Mouse (Mus musculus): ENCODE measurements around the gene Rem1. TPM values are rescaled to one million over a fixed set of nuclear protein-coding genes. Genes with fewer than 3 reads are reported as not detected.

Gene Rem1
- polyA plus RNA-seq, 1 experiment, result 9.8 TPM

DNA sequence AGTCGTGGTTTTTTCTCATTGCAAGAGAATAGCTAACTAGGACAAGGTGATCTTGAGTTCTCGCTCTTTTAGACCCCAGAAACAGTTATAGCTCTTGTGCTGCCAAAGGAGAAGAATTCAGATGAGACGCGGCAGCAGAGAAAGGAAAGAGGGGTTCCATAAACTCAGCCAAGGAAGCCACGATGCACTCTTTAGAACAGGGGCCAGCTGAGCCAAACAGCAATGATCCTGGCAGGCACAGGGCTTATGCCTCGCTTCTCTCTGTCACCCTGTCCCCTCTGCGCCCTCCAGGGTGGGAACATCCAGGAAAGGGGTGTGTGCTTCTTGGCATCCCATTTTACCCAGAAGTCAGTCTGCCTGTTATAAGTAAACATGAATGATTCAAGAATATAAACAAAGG is 27.5 kb upstream of the Rem1 start, which contains the start of gene Defb45:
Defb45 (minus strand) TSS at position 101 of the 400 bp plus-strand sequence.
- whole genome bisulfite sequencing, result 64% methylated on average over 7 of the region's 7 CpGs
- no peak within 1 kb of the TSS for H3K4me3 ChIP-seq (ENCODE audit: extremely low read depth, insufficient read depth, insufficient read length)
- no peaks in the 10 kb centered on the region for H3K4me1 ChIP-seq (ENCODE audit: control insufficient read depth, insufficient read depth, insufficient read length)
- no peaks in the 10 kb centered on the region for H3K27me3 ChIP-seq (ENCODE audit: control insufficient read depth, insufficient read depth, low read length)
- DNase-seq (ENCODE audit: low read depth in 1 of 2, low spot score in 2 of 2), result no peak
- TF ChIP-seq CTCF (IDR thresholded peaks at IDR 0.05; ENCODE audit: extremely low read depth, insufficient read depth, insufficient read length, insufficient replicate concordance) (no peak), POLR2A (IDR thresholded peaks at IDR 0.05; ENCODE audit: low read depth, low read length) (no peak)
- no peaks in the 10 kb centered on the region for H3K36me3 ChIP-seq (ENCODE audit: control insufficient read depth, insufficient read depth, low read length)
- no peak within 1 kb of the TSS for H3K27ac ChIP-seq (ENCODE audit: insufficient read depth, low read length)

DNA sequence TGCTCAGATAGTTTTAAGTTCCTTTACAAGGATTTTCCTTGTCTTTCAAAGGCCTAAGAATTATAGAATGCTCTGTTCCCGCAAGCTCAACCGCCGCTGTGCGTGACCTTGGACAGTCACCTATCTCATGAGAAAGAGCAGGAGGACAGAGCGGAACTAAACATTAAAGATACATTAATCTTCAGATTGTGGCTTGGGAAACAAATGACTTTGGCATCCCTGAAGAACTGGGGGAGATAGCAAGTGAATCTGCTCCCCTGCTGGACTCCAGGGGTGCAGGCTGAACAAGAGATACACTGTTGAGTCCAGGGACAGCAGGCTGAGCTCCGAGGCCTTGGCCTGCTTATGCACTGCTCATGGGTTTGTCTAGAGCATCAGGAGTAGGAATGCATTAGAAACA is 26.7 kb upstream of the Rem1 start:
- DNase-seq (ENCODE audit: low read depth in 1 of 2, low spot score in 2 of 2), result no peak
- TF ChIP-seq CTCF (IDR thresholded peaks at IDR 0.05; ENCODE audit: extremely low read depth, insufficient read depth, insufficient read length, insufficient replicate concordance) (no peak), POLR2A (IDR thresholded peaks at IDR 0.05; ENCODE audit: low read depth, low read length) (no peak)
- Histone ChIP-seq H3K4me3 (ENCODE audit: extremely low read depth, insufficient read depth, insufficient read length) (no peak overlapping the region), H3K4me1 (ENCODE audit: control insufficient read depth, insufficient read depth, insufficient read length) (no peaks in the 10 kb centered on the region), H3K27me3 (ENCODE audit: control insufficient read depth, insufficient read depth, low read length) (no peaks in the 10 kb centered on the region), H3K36me3 (ENCODE audit: control insufficient read depth, insufficient read depth, low read length) (no peaks in the 10 kb centered on the region), H3K27ac (ENCODE audit: insufficient read depth, low read length) (no peak overlapping the region)
- WGBS, result 94% methylated on average over 6 of the region's 6 CpGs

DNA sequence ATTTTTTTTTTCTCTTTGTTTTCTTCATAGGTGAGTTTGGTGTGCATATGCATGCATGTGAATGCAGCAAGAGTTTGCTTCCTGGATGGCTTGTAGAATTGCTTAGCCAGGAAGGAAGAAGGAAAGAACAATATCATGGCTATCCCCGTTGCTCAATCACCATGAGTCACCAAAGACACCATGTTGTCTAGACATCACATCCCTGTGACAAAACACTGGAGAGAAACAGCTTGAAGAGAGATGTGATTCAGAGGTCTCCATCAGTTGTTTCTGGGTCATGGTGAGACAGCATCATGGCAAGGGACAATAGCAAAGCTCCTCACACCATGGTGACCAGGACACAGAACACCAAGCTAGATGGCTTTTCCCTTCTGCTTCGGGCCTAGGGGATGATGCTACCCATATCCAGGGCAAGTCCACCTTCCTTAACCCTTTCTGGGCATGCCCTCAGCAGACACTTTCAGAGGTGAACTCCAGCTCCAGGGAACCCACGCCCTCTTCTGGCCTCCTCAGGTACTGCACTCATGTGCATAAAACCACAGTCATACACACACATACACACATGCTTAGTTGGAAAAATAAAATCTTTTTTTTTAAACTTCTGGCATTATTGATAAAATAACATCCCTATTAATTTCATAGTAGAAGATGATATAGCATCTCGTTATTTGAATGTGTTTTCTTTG is 25.3 kb upstream of the Rem1 start:
- TF ChIP-seq CTCF (IDR thresholded peaks at IDR 0.05; ENCODE audit: extremely low read depth, insufficient read depth, insufficient read length, insufficient replicate concordance), result no peak
- TF ChIP-seq POLR2A (IDR thresholded peaks at IDR 0.05; ENCODE audit: low read depth, low read length), result no peak
- WGBS, result 62% methylated on average over 4 of the region's 4 CpGs
- H3K4me3 ChIP-seq (ENCODE audit: extremely low read depth, insufficient read depth, insufficient read length), result no peak overlapping the region

DNA sequence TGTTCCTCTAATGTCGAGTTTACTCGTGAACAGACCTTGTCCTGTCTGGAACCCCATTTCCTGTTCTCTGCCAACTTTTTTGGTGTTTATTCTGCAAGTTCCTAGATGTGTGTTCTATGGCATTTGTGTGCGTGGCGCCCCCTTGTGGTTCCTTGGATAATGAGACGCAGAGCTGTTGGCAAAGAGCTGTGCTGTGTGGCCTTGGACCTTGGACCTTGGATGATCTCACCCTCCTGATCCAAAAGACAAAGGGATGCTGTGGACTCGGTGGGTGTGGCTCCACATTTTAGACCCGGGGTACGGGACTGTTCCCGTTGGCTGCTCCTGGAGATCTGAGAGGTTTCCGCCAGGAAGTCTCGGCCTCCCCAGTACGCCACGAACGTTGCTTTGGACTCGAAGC is 22.7 kb upstream of the Rem1 start, which contains the start of gene Defb36:
Defb36 (plus strand) TSS at position 271 of the 400 bp plus-strand sequence.
- no peak within 1 kb of the TSS for H3K4me3 ChIP-seq (ENCODE audit: extremely low read depth, insufficient read depth, insufficient read length)
- H3K4me1 ChIP-seq (ENCODE audit: control insufficient read depth, insufficient read depth, insufficient read length), result no peaks in the 10 kb centered on the region
- no peak for TF ChIP-seq CTCF (IDR thresholded peaks at IDR 0.05; ENCODE audit: extremely low read depth, insufficient read depth, insufficient read length, insufficient replicate concordance)
- TF ChIP-seq POLR2A (IDR thresholded peaks at IDR 0.05; ENCODE audit: low read depth, low read length), result no peak
- no peaks in the 10 kb centered on the region for H3K36me3 ChIP-seq (ENCODE audit: control insufficient read depth, insufficient read depth, low read length)
- DNase-seq (ENCODE audit: low read depth in 1 of 2, low spot score in 2 of 2), result no peak
- H3K27me3 ChIP-seq (ENCODE audit: control insufficient read depth, insufficient read depth, low read length), result no peaks in the 10 kb centered on the region
- H3K27ac ChIP-seq (ENCODE audit: insufficient read depth, low read length), result no peak within 1 kb of the TSS
- 74% methylated on average over 15 of the region's 15 CpGs for WGBS

More for the DNA sequence above, 25.3 kb upstream of the Rem1 start:
- H3K27me3 ChIP-seq (ENCODE audit: control insufficient read depth, insufficient read depth, low read length), result no peaks in the 10 kb centered on the region
- H3K36me3 ChIP-seq (ENCODE audit: control insufficient read depth, insufficient read depth, low read length), result no peaks in the 10 kb centered on the region
- no peaks in the 10 kb centered on the region for H3K4me1 ChIP-seq (ENCODE audit: control insufficient read depth, insufficient read depth, insufficient read length)
- no peak overlapping the region for H3K27ac ChIP-seq (ENCODE audit: insufficient read depth, low read length)
- no peak for DNase-seq (ENCODE audit: low read depth in 1 of 2, low spot score in 2 of 2)

DNA sequence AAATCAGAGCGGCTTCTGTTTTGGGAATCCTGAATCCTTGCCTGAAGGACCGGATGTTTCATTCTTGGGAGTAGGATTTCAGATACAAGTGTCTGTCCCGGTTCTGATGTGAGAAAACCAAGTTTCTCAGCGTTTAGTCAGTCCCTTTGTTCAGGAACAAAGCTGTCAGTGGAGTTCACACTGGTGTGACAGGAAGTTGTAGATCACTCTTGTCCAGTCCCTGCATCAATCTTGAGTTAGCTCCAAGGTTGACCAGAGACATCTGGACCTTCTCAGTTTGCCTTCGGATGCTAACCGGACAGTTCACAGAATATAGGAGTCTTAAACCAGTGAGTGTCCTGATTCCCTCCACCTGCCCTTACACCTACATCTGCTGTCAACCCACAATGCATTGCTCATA is 19.0 kb upstream of the Rem1 start:
- no peaks in the 10 kb centered on the region for H3K36me3 ChIP-seq (ENCODE audit: control insufficient read depth, insufficient read depth, low read length)
- no peak overlapping the region for H3K27ac ChIP-seq (ENCODE audit: insufficient read depth, low read length)
- H3K4me3 ChIP-seq (ENCODE audit: extremely low read depth, insufficient read depth, insufficient read length), result no peak overlapping the region
- TF ChIP-seq CTCF (IDR thresholded peaks at IDR 0.05; ENCODE audit: extremely low read depth, insufficient read depth, insufficient read length, insufficient replicate concordance), result no peak
- no peak for TF ChIP-seq POLR2A (IDR thresholded peaks at IDR 0.05; ENCODE audit: low read depth, low read length)
- no peaks in the 10 kb centered on the region for H3K27me3 ChIP-seq (ENCODE audit: control insufficient read depth, insufficient read depth, low read length)
- DNase-seq (ENCODE audit: low read depth in 1 of 2, low spot score in 2 of 2), result no peak
- H3K4me1 ChIP-seq (ENCODE audit: control insufficient read depth, insufficient read depth, insufficient read length), result no peaks in the 10 kb centered on the region
- 57% methylated on average over 6 of the region's 6 CpGs for WGBS

DNA sequence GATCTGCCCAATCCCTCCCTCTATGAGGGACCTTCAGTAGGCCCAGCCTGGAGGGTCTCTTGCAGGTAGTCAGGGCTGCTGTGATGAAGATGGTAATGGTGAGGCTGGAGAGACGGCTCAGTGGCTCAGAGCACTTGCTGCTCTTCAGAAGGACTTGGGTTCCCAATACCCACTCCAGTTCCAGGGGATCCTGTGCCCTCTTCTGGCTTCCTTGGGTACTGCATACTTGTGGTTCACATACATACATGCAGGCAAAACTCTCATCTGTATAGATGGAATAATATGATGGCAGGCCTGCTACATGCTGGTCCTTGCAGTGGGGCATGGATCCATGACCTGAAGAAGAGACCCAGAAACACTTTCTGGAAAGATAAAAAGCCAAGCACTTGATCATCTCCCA is 18.0 kb upstream of the Rem1 start:
- Histone ChIP-seq H3K27ac (ENCODE audit: insufficient read depth, low read length) (no peak overlapping the region), H3K27me3 (ENCODE audit: control insufficient read depth, insufficient read depth, low read length) (no peaks in the 10 kb centered on the region), H3K4me1 (ENCODE audit: control insufficient read depth, insufficient read depth, insufficient read length) (no peaks in the 10 kb centered on the region), H3K36me3 (ENCODE audit: control insufficient read depth, insufficient read depth, low read length) (no peaks in the 10 kb centered on the region), H3K4me3 (ENCODE audit: extremely low read depth, insufficient read depth, insufficient read length) (no peak overlapping the region)
- TF ChIP-seq CTCF (IDR thresholded peaks at IDR 0.05; ENCODE audit: extremely low read depth, insufficient read depth, insufficient read length, insufficient replicate concordance) (no peak), POLR2A (IDR thresholded peaks at IDR 0.05; ENCODE audit: low read depth, low read length) (no peak)
- no peak for DNase-seq (ENCODE audit: low read depth in 1 of 2, low spot score in 2 of 2)
- WGBS, result 84% methylated on average over 1 of the region's 1 CpGs

DNA sequence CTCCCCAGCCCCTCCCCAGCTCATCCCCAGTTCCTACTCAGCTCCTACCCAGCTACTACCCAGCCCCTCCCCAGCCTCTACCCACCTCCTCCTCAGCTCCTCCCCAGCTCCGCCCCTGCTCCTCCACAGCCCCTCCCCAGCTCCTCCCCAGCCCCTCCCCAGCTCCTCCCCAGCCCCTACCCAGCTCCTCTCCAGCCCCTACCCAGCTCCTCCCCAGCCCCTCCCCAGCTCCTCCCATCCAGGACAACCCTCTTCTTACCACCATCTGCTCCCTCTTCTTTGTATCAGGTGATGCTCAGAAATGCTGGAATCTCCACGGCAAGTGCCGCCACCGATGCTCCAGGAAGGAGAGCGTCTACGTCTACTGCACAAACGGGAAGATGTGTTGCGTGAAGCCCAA is 14.6 kb upstream of the Rem1 start:
- Histone ChIP-seq H3K27ac (ENCODE audit: insufficient read depth, low read length) (no peak overlapping the region), H3K27me3 (ENCODE audit: control insufficient read depth, insufficient read depth, low read length) (no peaks in the 10 kb centered on the region), H3K4me3 (ENCODE audit: extremely low read depth, insufficient read depth, insufficient read length) (no peak overlapping the region), H3K36me3 (ENCODE audit: control insufficient read depth, insufficient read depth, low read length) (no peaks in the 10 kb centered on the region), H3K4me1 (ENCODE audit: control insufficient read depth, insufficient read depth, insufficient read length) (no peaks in the 10 kb centered on the region)
- no peak for TF ChIP-seq CTCF (IDR thresholded peaks at IDR 0.05; ENCODE audit: extremely low read depth, insufficient read depth, insufficient read length, insufficient replicate concordance)
- no peak for TF ChIP-seq POLR2A (IDR thresholded peaks at IDR 0.05; ENCODE audit: low read depth, low read length)
- 77% methylated on average over 8 of the region's 8 CpGs for WGBS
- DNase-seq (ENCODE audit: low read depth in 1 of 2, low spot score in 2 of 2), result no peak
